Mouse (Mus musculus): ENCODE data around the gene Rcbtb1.
"Not testable (repeated sequence)": the region's sequence is repeated elsewhere in the genome, so short reads cannot be mapped to it uniquely, and the experiment has no call there.

The Rcbtb1 gene

GRCm38 (mm10) chr14:59200711-59201603, at the start of gene Rcbtb1:
Rcbtb1 (plus strand) TSS chr14:59201209.
- DNase-seq (ENCODE audit: extremely low spot score), result peak; percentile 95

GRCm38 (mm10) chr14:59155589-59155988, 45.4 kb upstream of the Rcbtb1 start:
- no peak for DNase-seq (ENCODE audit: extremely low spot score)

GRCm38 (mm10) chr14:59157016-59157698, 43.9 kb upstream of the Rcbtb1 start:
- DNase-seq (ENCODE audit: extremely low spot score), result no peak

- DNase-seq (ENCODE audit: extremely low spot score), result no peak
Measured at GRCm38 (mm10) chr14:59178649-59179048, 22.4 kb upstream of the Rcbtb1 start, which contains the start of gene Gm5142. Gm5142 (minus strand) TSS chr14:59178749.

GRCm38 (mm10) chr14:59182732-59183131, 18.3 kb upstream of the Rcbtb1 start:
- no peak for DNase-seq (ENCODE audit: extremely low spot score)

GRCm38 (mm10) chr14:59185514-59185913, 15.5 kb upstream of the Rcbtb1 start:
- DNase-seq (ENCODE audit: extremely low spot score), result no peak

GRCm38 (mm10) chr14:59186121-59186520, 14.9 kb upstream of the Rcbtb1 start:
- DNase-seq (ENCODE audit: extremely low spot score), result no peak

- peak; percentile 33 for DNase-seq (ENCODE audit: extremely low spot score)
Measured at GRCm38 (mm10) chr14:59201604-59202215, 701 bp downstream of the Rcbtb1 start.

GRCm38 (mm10) chr14:59205461-59205860, 4.5 kb downstream of the Rcbtb1 start:
- DNase-seq (ENCODE audit: extremely low spot score), result peak; percentile 15

GRCm38 (mm10) chr14:59205976-59206583, 5.1 kb downstream of the Rcbtb1 start:
- peak; percentile 32 for DNase-seq (ENCODE audit: extremely low spot score)

- no peak for DNase-seq (ENCODE audit: extremely low spot score)
Measured at GRCm38 (mm10) chr14:59209003-59209402, 8.0 kb downstream of the Rcbtb1 start.

- no peak for DNase-seq (ENCODE audit: extremely low spot score)
Measured at GRCm38 (mm10) chr14:59209816-59210215, 8.8 kb downstream of the Rcbtb1 start.

- no peak for DNase-seq (ENCODE audit: extremely low spot score)
Measured at GRCm38 (mm10) chr14:59219241-59219640, 18.2 kb downstream of the Rcbtb1 start.

GRCm38 (mm10) chr14:59226240-59226639, 25.2 kb downstream of the Rcbtb1 start:
- DNase-seq (ENCODE audit: extremely low spot score), result no peak

- DNase-seq (ENCODE audit: extremely low spot score), result no peak
Measured at GRCm38 (mm10) chr14:59229822-59230221, 28.8 kb downstream of the Rcbtb1 start.

GRCm38 (mm10) chr14:59230331-59230966, 29.4 kb downstream of the Rcbtb1 start:
- DNase-seq (ENCODE audit: extremely low spot score), result no peak

GRCm38 (mm10) chr14:59232003-59232402, 31.0 kb downstream of the Rcbtb1 start:
- no peak for DNase-seq (ENCODE audit: extremely low spot score)

- DNase-seq (ENCODE audit: extremely low spot score), result no peak
Measured at GRCm38 (mm10) chr14:59233635-59234034, 32.6 kb downstream of the Rcbtb1 start.

- DNase-seq (ENCODE audit: extremely low spot score), result peak; percentile 12
Measured at GRCm38 (mm10) chr14:59250350-59250749, 49.3 kb downstream of the Rcbtb1 start.

GRCm38 (mm10) chr14:59255861-59256260, 54.9 kb downstream of the Rcbtb1 start:
- not testable (repeated sequence) for DNase-seq (ENCODE audit: extremely low spot score)

GRCm38 (mm10) chr14:59260056-59260455, 59.0 kb downstream of the Rcbtb1 start, which contains the start of gene Gm6904:
Gm6904 (minus strand) TSS chr14:59260216.
- DNase-seq (ENCODE audit: extremely low spot score), result no peak

Measured in embryo, embryonic 9.5 days (tissue).